Mouse (Mus musculus) ES-Bruce4 (cell line): ENCODE data around the gene Tspan4. TPM values are rescaled to one million over a fixed set of nuclear protein-coding genes. Genes with fewer than 3 reads are reported as not detected.

Experiments
- H3K27ac ChIP-seq: 2 replicates; pipeline ENCODE4 v1.5.1; 2012; ENCODE audit warnings: low read length, inconsistent platforms; ENCODE audit not compliant: insufficient read depth
- H3K27me3 ChIP-seq: 2 replicates; pipeline ENCODE4 v1.6.1; 2012; ENCODE audit warnings: mild to moderate bottlenecking, low read length, inconsistent platforms; ENCODE audit not compliant: control insufficient read depth, poor library complexity, insufficient read depth, severe bottlenecking
- H3K36me3 ChIP-seq: 2 replicates; pipeline ENCODE4 v1.6.1; 2012; ENCODE audit warnings: inconsistent platforms, mild to moderate bottlenecking, low read length, moderate library complexity; ENCODE audit not compliant: control insufficient read depth, poor library complexity, insufficient read depth, severe bottlenecking
- H3K4me1 ChIP-seq: one replicate; pipeline ENCODE4 v1.8.1; 2011; ENCODE audit warnings: low read length; ENCODE audit not compliant: control insufficient read depth, insufficient read depth
- H3K4me3 ChIP-seq: 2 replicates; pipeline ENCODE4 v1.5.1; 2011; ENCODE audit warnings: low read depth, mild to moderate bottlenecking, low read length
- H3K9ac ChIP-seq: 2 replicates; pipeline ENCODE4 v1.6.1; 2012; ENCODE audit warnings: low read depth, mild to moderate bottlenecking, inconsistent platforms; ENCODE audit not compliant: poor library complexity, severe bottlenecking
- H3K9me3 ChIP-seq: replicated peaks from 2 replicates; pipeline ENCODE4 v1.6.1; 2012; ENCODE audit warnings: mild to moderate bottlenecking, low read length, inconsistent platforms; ENCODE audit not compliant: control insufficient read depth, poor library complexity, insufficient read depth, severe bottlenecking
- CTCF ChIP-seq: IDR thresholded peaks from one replicate; pipeline ENCODE4 v1.8.1; 2011; ENCODE audit warnings: low read depth, low read length
- EP300 ChIP-seq: IDR thresholded peaks from 2 replicates; pipeline ENCODE4 v1.6.1; 2011; ENCODE audit warnings: low read depth, low read length; ENCODE audit not compliant: insufficient read depth
- POLR2A ChIP-seq: IDR thresholded peaks from one replicate; pipeline ENCODE4 v1.8.1; 2011; ENCODE audit warnings: low read length; ENCODE audit not compliant: insufficient read depth
- polyA plus RNA-seq: library from polyadenylated mRNA; stranded (reverse); fragments of >200 nt; gene quantifications from 2 replicates; pipeline ENCODE4 v1.2.4, GENCODE M21; 2011; ENCODE audit warnings: low read depth; ENCODE audit not compliant: missing spikeins, insufficient read depth, insufficient read length

Gene Tspan4
- polyA plus RNA-seq, 1 experiment = 37.4 TPM

- H3K36me3 ChIP-seq = peaks cover 14% of the 10 kb centered on the region
- H3K4me3 ChIP-seq = peak overlapping the region; percentile 40; the same call in 1 of the 2 replicates
- H3K9me3 ChIP-seq = no peaks in the 10 kb centered on the region
- peaks cover 2% of the 10 kb centered on the region for H3K4me1 ChIP-seq
- no peak overlapping the region for H3K9ac ChIP-seq
- H3K27me3 ChIP-seq = no peaks in the 10 kb centered on the region
- no peak for TF ChIP-seq EP300
- no peak for TF ChIP-seq CTCF
- no peak for TF ChIP-seq POLR2A
- H3K27ac ChIP-seq = no peak overlapping the region
These were observed 40.6 kb upstream of the Tspan4 start for GRCm38 (mm10) chr7:141434464-141434863.

GRCm38 (mm10) chr7:141435129-141435855, 39.7 kb upstream of the Tspan4 start:
- Histone ChIP-seq H3K4me3 (peak overlapping the region; percentile 40), H3K36me3 (peaks cover 21% of the 10 kb centered on the region), H3K27ac (no peak overlapping the region), H3K9me3 (no peaks in the 10 kb centered on the region), H3K27me3 (no peaks in the 10 kb centered on the region), H3K9ac (no peak overlapping the region), H3K4me1 (peaks cover 2% of the 10 kb centered on the region)
- TF ChIP-seq EP300 (no peak), CTCF (no peak), POLR2A (no peak)

- TF ChIP-seq POLR2A = no peak
- TF ChIP-seq CTCF = no peak
- no peak for TF ChIP-seq EP300
- H3K4me1 ChIP-seq = peaks cover 2% of the 10 kb centered on the region
- H3K27ac ChIP-seq = no peak overlapping the region
- no peak overlapping the region for H3K9ac ChIP-seq
- no peaks in the 10 kb centered on the region for H3K27me3 ChIP-seq
- H3K36me3 ChIP-seq = peaks cover 25% of the 10 kb centered on the region
- no peaks in the 10 kb centered on the region for H3K9me3 ChIP-seq
- H3K4me3 ChIP-seq = no peak overlapping the region
These were observed 39.1 kb upstream of the Tspan4 start for GRCm38 (mm10) chr7:141435856-141436522.

GRCm38 (mm10) chr7:141436523-141436892, 38.5 kb upstream of the Tspan4 start:
- Histone ChIP-seq H3K27me3 (no peaks in the 10 kb centered on the region), H3K36me3 (peaks cover 30% of the 10 kb centered on the region), H3K9me3 (no peaks in the 10 kb centered on the region), H3K4me1 (peaks cover 2% of the 10 kb centered on the region), H3K9ac (peak overlapping the region; percentile 75), H3K27ac (no peak overlapping the region), H3K4me3 (no peak overlapping the region)
- TF ChIP-seq CTCF (no peak), EP300 (no peak), POLR2A (no peak)

GRCm38 (mm10) chr7:141437178-141438120, 37.6 kb upstream of the Tspan4 start, which contains the start of gene Slc25a22:
Slc25a22 (minus strand) TSS chr7:141437892.
- H3K9ac ChIP-seq = peak within 1 kb of the TSS; percentile 75
- no peaks in the 10 kb centered on the region for H3K27me3 ChIP-seq
- peaks cover 36% of the 10 kb centered on the region for H3K36me3 ChIP-seq
- no peak for TF ChIP-seq POLR2A
- peak; percentile 53 for TF ChIP-seq CTCF
- no peak for TF ChIP-seq EP300
- peaks cover 2% of the 10 kb centered on the region for H3K4me1 ChIP-seq
- H3K27ac ChIP-seq = no peak within 1 kb of the TSS
- no peaks in the 10 kb centered on the region for H3K9me3 ChIP-seq
- peak within 1 kb of the TSS; percentile 83 for H3K4me3 ChIP-seq
